Mouse (Mus musculus) limb, embryonic 10.5 days (tissue): ENCODE measurements around the gene Srcin1. TPM values are rescaled to one million over a fixed set of nuclear protein-coding genes. Genes with fewer than 3 reads are reported as not detected.

Source experiments
- DNase-seq: peaks from one replicate; pipeline ENCODE4 v3.0.0-alpha.2; 2017; ENCODE audit warnings: low spot score
- H3K27ac ChIP-seq: fragments of 300-500 bp; sonication (generic); 2 replicates; pipeline ENCODE4 v1.5.1; 2016; ENCODE audit warnings: mild to moderate bottlenecking
- H3K27me3 ChIP-seq: fragments of 300-500 bp; sonication (generic); 2 replicates; pipeline ENCODE4 v1.6.1; 2016; ENCODE audit warnings: low read depth, mild to moderate bottlenecking; ENCODE audit not compliant: poor library complexity, severe bottlenecking
- H3K36me3 ChIP-seq: fragments of 300-500 bp; sonication (generic); 2 replicates; pipeline ENCODE4 v1.6.1; 2016; ENCODE audit warnings: mild to moderate bottlenecking, moderate library complexity
- H3K4me1 ChIP-seq: fragments of 300-500 bp; sonication (generic); 2 replicates; pipeline ENCODE4 v1.6.1; 2016
- H3K4me3 ChIP-seq: fragments of 300-500 bp; sonication (generic); 2 replicates; pipeline ENCODE4 v1.5.1; 2016; ENCODE audit warnings: mild to moderate bottlenecking, moderate library complexity
- H3K9me3 ChIP-seq: fragments of 300-500 bp; sonication (generic); replicated peaks from 2 replicates; pipeline ENCODE4 v1.6.1; 2016; ENCODE audit warnings: mild to moderate bottlenecking
- WGBS: fragments of 180-500 bp; shearing (Covaris S2); methylation state at CpG from one replicate; pipeline ENCODE4 v1.1.7; 2016; 5-methylcytosine and 5-hydroxymethylcytosine counted together
- polyA plus RNA-seq: library from polyadenylated mRNA; unstranded; fragments of >200 nt; fragmentation: Nextera tagmentation; extraction: Ambion mirVana; gene quantifications from 2 replicates; pipeline ENCODE4 v1.2.1, GENCODE M21; 2016

Srcin1 gene
- polyA plus RNA-seq, 1 experiment from 2014 or later, result 0.24 TPM

- DNase-seq, result peak; percentile 51
- no peaks in the 10 kb centered on the region for H3K36me3 ChIP-seq
- WGBS, result 3% methylated on average over 20 of the region's 20 CpGs
- H3K27me3 ChIP-seq, result peaks cover 85% of the 10 kb centered on the region
- H3K4me3 ChIP-seq, result peak overlapping the region; percentile 63
- no peak overlapping the region for H3K27ac ChIP-seq
- H3K9me3 ChIP-seq, result no peaks in the 10 kb centered on the region
- peaks cover 54% of the 10 kb centered on the region for H3K4me1 ChIP-seq
These were observed 42.9 kb downstream of the Srcin1 start for GRCm38 (mm10) chr11:97532950-97533582.

GRCm38 (mm10) chr11:97532354-97532753 is 43.6 kb downstream of the Srcin1 start:
- Histone ChIP-seq H3K36me3 (no peaks in the 10 kb centered on the region), H3K4me1 (peaks cover 51% of the 10 kb centered on the region), H3K9me3 (no peaks in the 10 kb centered on the region), H3K4me3 (peak overlapping the region; percentile 63), H3K27ac (no peak overlapping the region), H3K27me3 (peaks cover 77% of the 10 kb centered on the region)
- DNase-seq, result no peak
- WGBS, result 13% methylated on average over 8 of the region's 8 CpGs

- Histone ChIP-seq H3K27ac (peak overlapping the region; percentile 58; the same call in 1 of the 2 replicates), H3K36me3 (no peaks in the 10 kb centered on the region), H3K9me3 (no peaks in the 10 kb centered on the region), H3K27me3 (peaks cover 72% of the 10 kb centered on the region), H3K4me1 (peaks cover 44% of the 10 kb centered on the region), H3K4me3 (peak overlapping the region; percentile 63)
- peak; percentile 93 for DNase-seq
- WGBS, result 7% methylated on average over 46 of the region's 46 CpGs
These were observed 44.4 kb downstream of the Srcin1 start for GRCm38 (mm10) chr11:97531381-97532260.

DNA sequence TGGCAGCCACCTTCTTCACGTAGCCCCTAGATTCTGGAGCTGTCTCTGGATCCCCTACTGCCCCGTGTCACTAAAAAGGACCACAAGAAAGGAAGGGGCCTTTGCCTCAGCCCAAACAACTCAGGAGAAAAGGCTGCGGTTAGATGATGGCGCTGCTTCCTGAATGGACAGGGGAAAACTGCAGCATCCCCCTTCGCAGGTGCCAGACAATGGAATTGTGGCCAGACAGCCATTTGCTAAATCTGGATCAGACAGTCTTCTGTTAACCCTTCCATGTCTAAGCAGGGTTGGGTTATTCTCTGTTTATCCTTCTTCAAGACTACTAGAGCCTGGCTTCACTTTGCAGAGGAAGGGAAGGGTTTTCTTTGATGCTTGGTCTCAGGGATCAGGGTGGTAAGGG is 45.0 kb downstream of the Srcin1 start:
- 74% methylated on average over 5 of the region's 5 CpGs for WGBS
- Histone ChIP-seq H3K27me3 (peaks cover 72% of the 10 kb centered on the region), H3K9me3 (no peaks in the 10 kb centered on the region), H3K36me3 (no peaks in the 10 kb centered on the region), H3K4me1 (peaks cover 43% of the 10 kb centered on the region), H3K4me3 (no peak overlapping the region), H3K27ac (no peak overlapping the region)
- DNase-seq, result no peak

- Histone ChIP-seq H3K4me1 (peaks cover 44% of the 10 kb centered on the region), H3K27me3 (peaks cover 65% of the 10 kb centered on the region), H3K4me3 (no peak overlapping the region), H3K9me3 (no peaks in the 10 kb centered on the region), H3K27ac (no peak overlapping the region), H3K36me3 (no peaks in the 10 kb centered on the region)
- WGBS, result 91% methylated on average over 6 of the region's 6 CpGs
- DNase-seq, result no peak
These were observed 45.9 kb downstream of the Srcin1 start for GRCm38 (mm10) chr11:97530069-97530468.

GRCm38 (mm10) chr11:97528282-97528808 is 47.6 kb downstream of the Srcin1 start:
- Histone ChIP-seq H3K27ac (no peak overlapping the region), H3K27me3 (peaks cover 48% of the 10 kb centered on the region), H3K36me3 (no peaks in the 10 kb centered on the region), H3K4me1 (peaks cover 49% of the 10 kb centered on the region), H3K9me3 (no peaks in the 10 kb centered on the region), H3K4me3 (no peak overlapping the region)
- no peak for DNase-seq
- 78% methylated on average over 18 of the region's 18 CpGs for WGBS

- Histone ChIP-seq H3K36me3 (no peaks in the 10 kb centered on the region), H3K27me3 (peaks cover 25% of the 10 kb centered on the region; the same call in 1 of the 2 replicates), H3K27ac (no peak overlapping the region), H3K4me3 (no peak overlapping the region), H3K9me3 (no peaks in the 10 kb centered on the region), H3K4me1 (peaks cover 45% of the 10 kb centered on the region)
- DNase-seq, result no peak
- 85% methylated on average over 6 of the region's 6 CpGs for WGBS
These were observed 50.7 kb downstream of the Srcin1 start for GRCm38 (mm10) chr11:97525313-97525712.

GRCm38 (mm10) chr11:97524306-97524705 is 51.7 kb downstream of the Srcin1 start:
- DNase-seq, result no peak
- 43% methylated on average over 9 of the region's 9 CpGs for WGBS
- peaks cover 21% of the 10 kb centered on the region for H3K27me3 ChIP-seq
- H3K9me3 ChIP-seq, result no peaks in the 10 kb centered on the region
- H3K4me1 ChIP-seq, result peaks cover 45% of the 10 kb centered on the region
- no peaks in the 10 kb centered on the region for H3K36me3 ChIP-seq
- peak overlapping the region; percentile 28 for H3K4me3 ChIP-seq
- H3K27ac ChIP-seq, result peak overlapping the region; percentile 77

GRCm38 (mm10) chr11:97523827-97524261 is 52.1 kb downstream of the Srcin1 start:
- Histone ChIP-seq H3K27ac (peak overlapping the region; percentile 77), H3K4me1 (peaks cover 45% of the 10 kb centered on the region), H3K9me3 (no peaks in the 10 kb centered on the region), H3K27me3 (peaks cover 19% of the 10 kb centered on the region), H3K4me3 (peak overlapping the region; percentile 28), H3K36me3 (no peaks in the 10 kb centered on the region)
- peak; percentile 56 for DNase-seq
- 19% methylated on average over 1 of the region's 1 CpGs for WGBS

- WGBS, result 85% methylated on average over 14 of the region's 14 CpGs
- peak overlapping the region; percentile 77 for H3K27ac ChIP-seq
- no peak for DNase-seq
- no peaks in the 10 kb centered on the region for H3K9me3 ChIP-seq
- no peaks in the 10 kb centered on the region for H3K36me3 ChIP-seq
- no peak overlapping the region for H3K4me3 ChIP-seq
- H3K4me1 ChIP-seq, result peaks cover 45% of the 10 kb centered on the region
- peaks cover 16% of the 10 kb centered on the region for H3K27me3 ChIP-seq
These were observed 52.9 kb downstream of the Srcin1 start for GRCm38 (mm10) chr11:97523107-97523506.

DNA sequence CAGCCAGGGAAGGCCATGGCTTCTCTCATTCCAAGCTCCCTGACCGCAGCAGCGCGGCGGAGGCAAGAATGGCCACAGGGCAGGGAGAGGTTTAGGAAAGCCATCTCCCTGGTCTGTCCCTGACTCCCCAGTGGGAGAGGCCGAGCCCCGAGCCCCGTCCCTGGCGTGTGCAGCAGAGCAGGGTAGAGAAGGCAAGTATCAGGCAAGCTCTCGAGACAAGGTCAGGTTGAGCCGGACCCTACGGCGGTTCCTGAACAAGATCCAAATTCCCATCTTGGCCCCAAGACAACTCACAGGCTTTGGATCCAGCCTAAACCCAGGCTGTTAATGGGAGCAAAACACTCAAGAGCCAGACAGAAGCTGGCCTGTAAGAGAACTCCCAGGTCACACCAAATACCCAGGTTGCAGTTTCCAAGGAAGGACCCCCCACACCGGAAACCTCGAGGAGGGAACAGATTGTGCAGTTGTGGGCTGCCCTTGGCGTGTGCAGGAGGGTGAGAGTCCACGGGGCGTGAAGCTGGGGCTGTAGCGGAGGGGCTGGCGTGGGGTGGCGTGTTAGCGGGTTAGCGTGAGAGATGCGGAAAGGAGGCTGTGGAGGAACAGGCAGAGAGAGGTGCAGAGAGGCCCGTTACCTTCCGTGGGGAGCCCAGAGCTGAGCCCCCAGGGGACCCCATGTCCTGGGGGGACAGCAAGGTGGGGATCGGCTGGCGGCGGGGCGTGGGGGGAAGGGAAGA is 54.1 kb downstream of the Srcin1 start:
- Histone ChIP-seq H3K27me3 (peaks cover 16% of the 10 kb centered on the region), H3K36me3 (no peaks in the 10 kb centered on the region), H3K4me3 (no peak overlapping the region), H3K27ac (peak overlapping the region; percentile 40; the same call in 1 of the 2 replicates), H3K4me1 (peaks cover 45% of the 10 kb centered on the region), H3K9me3 (no peaks in the 10 kb centered on the region)
- DNase-seq, result no peak
- 84% methylated on average over 29 of the region's 29 CpGs for whole genome bisulfite sequencing

DNA sequence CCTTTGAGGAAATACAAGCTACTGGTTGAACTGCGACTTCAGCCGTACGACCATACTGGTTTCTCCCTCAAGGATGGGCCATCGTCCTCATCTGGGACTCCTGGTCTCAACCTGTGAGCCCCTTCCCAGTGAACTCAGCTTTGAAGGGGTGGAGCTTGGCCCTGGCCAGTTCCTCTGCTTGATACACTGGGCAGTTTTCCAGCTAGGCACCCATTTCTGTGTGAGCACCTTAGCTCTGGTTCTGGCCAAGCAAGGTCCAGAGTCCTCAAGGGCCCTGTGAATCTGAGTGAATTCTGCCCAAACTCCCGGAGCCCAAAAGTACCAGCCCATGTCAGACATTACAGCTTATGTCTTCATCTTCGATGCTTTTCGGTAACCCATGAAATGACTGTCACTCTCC is 55.4 kb downstream of the Srcin1 start:
- no peak overlapping the region for H3K4me3 ChIP-seq
- DNase-seq, result no peak
- H3K36me3 ChIP-seq, result no peaks in the 10 kb centered on the region
- H3K27me3 ChIP-seq, result peaks cover 6% of the 10 kb centered on the region; the same call in 1 of the 2 replicates
- WGBS, result 95% methylated on average over 7 of the region's 7 CpGs
- H3K27ac ChIP-seq, result no peak overlapping the region
- H3K4me1 ChIP-seq, result peaks cover 40% of the 10 kb centered on the region
- no peaks in the 10 kb centered on the region for H3K9me3 ChIP-seq
